12 mouse cellular contexts compared by ENCODE assay signal in genomic region chr19:53128494-53129337, GRCm38 (mm10). TPM values are rescaled to one million over a fixed set of nuclear protein-coding genes. Genes with fewer than 3 reads are reported as not detected.
DNase-seq lines count a peak whose midpoint lies in the region; ATAC-seq and TF ChIP-seq lines count a peak whose summit lies in the region.
"Had no signal": no experiment of that assay in that cellular context is flagged by ENCODE, and none has a peak within 500 bp of the region (broad histone marks: within the 10 kb centered on the region; RNA-seq: fewer than 3 reads in every experiment).

No protein-coding gene starts in this region.

- no peak for TF ChIP-seq EP300 in liver, embryonic 14.5 days (IDR thresholded peaks at IDR 0.05; ENCODE audit: low read depth)

- H3K4me2 ChIP-seq in kidney, embryonic 16.5 days (replicated peaks; ENCODE audit: low read depth, low read length): no peak overlapping the region
- peak overlapping the region; percentile 33 for H3K4me2 ChIP-seq in liver, embryonic 14.5 days (ENCODE audit: low read depth)
- H3K4me2 ChIP-seq: midbrain, embryonic 12.5 days had no signal

- peaks cover 31% of the 10 kb centered on the region for H3K4me1 ChIP-seq in kidney, embryonic 16.5 days (ENCODE audit: insufficient read depth, low read length)
- H3K4me1 ChIP-seq in liver, embryonic 14.5 days (replicated peaks; ENCODE audit: control insufficient read depth in 2 of 2, insufficient read depth in 2 of 2, low read length in 1 of 2): peaks cover 30 to 43% of the 10 kb centered on the region in 2 experiments

- H3K9me3 ChIP-seq in kidney, embryonic 16.5 days (ENCODE audit: low read length): no peaks in the 10 kb centered on the region
- no peaks in the 10 kb centered on the region for H3K9me3 ChIP-seq in liver, embryonic 14.5 days (ENCODE audit: control insufficient read depth, low read length)
- H3K9me3 ChIP-seq: midbrain, embryonic 12.5 days had no signal

- H3K9ac ChIP-seq in kidney, embryonic 16.5 days (replicated peaks; ENCODE audit: low read length): 0 out of 2 replicates have a peak overlapping the region, but pooled peaks have one; percentile 7
- H3K9ac ChIP-seq in liver, embryonic 14.5 days (replicated peaks): no peak overlapping the region
- H3K9ac ChIP-seq: midbrain, embryonic 12.5 days had no signal

- H3K27ac ChIP-seq in kidney, embryonic 16.5 days (ENCODE audit: low read length): peak overlapping the region; percentile 76
- H3K27ac ChIP-seq in liver, embryonic 14.5 days: no peak overlapping the region
- H3K27ac ChIP-seq: midbrain, embryonic 12.5 days had no signal

- TF ChIP-seq CTCF in liver, embryonic 14.5 days (IDR thresholded peaks at IDR 0.05; ENCODE audit: low read depth): no peak

- no peak overlapping the region for H3K4me3 ChIP-seq in kidney, embryonic 16.5 days (ENCODE audit: low read length)
- H3K4me3 ChIP-seq in liver, embryonic 14.5 days (ENCODE audit: insufficient read depth in 1 of 2, low read depth in 2 of 2, low read length in 2 of 2): no peak overlapping the region
- H3K4me3 ChIP-seq: midbrain, embryonic 12.5 days had no signal

- no peak for ATAC-seq in kidney, embryonic 16.5 days (ENCODE audit: low FRiP score, low TSS enrichment)
- no peak for ATAC-seq in liver, embryonic 14.5 days (ENCODE audit: insufficient read depth)

- 43% methylated on average over 13 of the region's 13 CpGs for WGBS in kidney, embryonic 16.5 days
- 21% methylated on average over 13 of the region's 13 CpGs for WGBS in liver, embryonic 14.5 days (ENCODE audit: insufficient replicate concordance)

- H3K27me3 ChIP-seq in kidney, embryonic 16.5 days (ENCODE audit: insufficient read depth, low read length): no peaks in the 10 kb centered on the region
- no peaks in the 10 kb centered on the region; the same call in 1 of the 2 replicates for H3K27me3 ChIP-seq in liver, embryonic 14.5 days (ENCODE audit: control insufficient read depth, insufficient read depth, low read length)
- H3K27me3 ChIP-seq: CH12.LX had no signal

- DNase-seq in kidney, postnatal 10 days: no peak
- DNase-seq in heart, adult 8-10 months (ENCODE audit: low spot score): peak; percentile 37
- no peak for DNase-seq in liver, embryonic 14.5 days (ENCODE audit: low read depth in 3 of 3, low spot score in 3 of 3)
- peak; percentile 49 to 51 for DNase-seq in monocyte, adult 2 months (ENCODE audit: low read depth in 1 of 2, low spot score in 2 of 2)
- DNase-seq in frontal cortex, postnatal 36 days (ENCODE audit: low spot score in 2 of 2): no peak
- DNase-seq in Muller cell, postnatal 12 days (ENCODE audit: inconsistent ontology term): no peak
- DNase-seq in layer of hippocampus, postnatal 14 days (ENCODE audit: low spot score in 2 of 2): no peak
- DNase-seq: cerebellum, adult 11 months; thymus, adult 18-20 months had no signal

- H3K36me3 ChIP-seq in kidney, embryonic 16.5 days (ENCODE audit: insufficient read depth, low read length): no peaks in the 10 kb centered on the region
- H3K36me3 ChIP-seq in liver, embryonic 14.5 days (replicated peaks; ENCODE audit: control insufficient read depth, insufficient read depth, low read depth): no peaks in the 10 kb centered on the region
- H3K36me3 ChIP-seq: midbrain, embryonic 12.5 days had no signal

RNA-seq across cellular contexts. Expression of gene Add3, which starts 11.5 kb away (rescaled TPM):
- polyA plus RNA-seq in kidney, embryonic 16.5 days (2015; fragmentation: Nextera tagmentation; extraction: Ambion mirVana): 85.1 and 87.0 TPM in 2 replicates
- total RNA-seq in heart, adult 8-10 months (2022): 10 to 100 TPM; 35.7 to 51.4 (median 39.9) TPM
- polyA plus RNA-seq in liver, embryonic 14.5 days (2012; rRNA removed): 8.2 and 12.7 TPM in 2 replicates
- 21.7 and 26.7 TPM in 2 replicates for polyA plus RNA-seq in liver, embryonic 14.5 days (2014; fragmentation: Nextera tagmentation; extraction: Ambion mirVana)
- total RNA-seq in layer of hippocampus, postnatal 14 days (2021): 100 to 1,000 TPM; 119 to 124 TPM

Comparison
In these comparisons a context has a peak if more than half of its experiments do, and no peak if none do; other contexts are left out.
1. DNase-seq: peak in heart, adult 8-10 months (single experiment) and monocyte, adult 2 months (2 of 2); none in kidney, postnatal 10 days (single experiment), liver, embryonic 14.5 days (0 of 3), frontal cortex, postnatal 36 days (0 of 2), Muller cell, postnatal 12 days (single experiment) and layer of hippocampus, postnatal 14 days (0 of 2).